Mouse (Mus musculus): ENCODE results near the gene Igfn1.
A peak's percentile ranks its signal among the peaks of the same experiment; 100 is the strongest.

- TF ChIP-seq TAL1 (IDR thresholded peaks at IDR 0.05; ENCODE audit: low read length) (no peak), GATA1 (IDR thresholded peaks at IDR 0.05; ENCODE audit: low read length) (peak; percentile 63; the same call in 1 of the 2 replicates)
These were observed 1.3 kb upstream of the Igfn1 start, which contains the start of gene Tmem9 for GRCm38 (mm10) chr1:136007211-136008158.

Data from erythroblast, embryonic 14.5 days (primary cell).